Mouse (Mus musculus): Measurements from ENCODE around the gene Bnip2. TPM values are rescaled to one million over a fixed set of nuclear protein-coding genes. Genes with fewer than 3 reads are reported as not detected.
"Not testable (repeated sequence)": the region's sequence is repeated elsewhere in the genome, so short reads cannot be mapped to it uniquely, and the experiment has no call there.

Bnip2 gene
- polyA plus RNA-seq, 1 experiment from 2014 or later = 131 TPM

GRCm38 (mm10) chr9:70021610-70022009 is 32.3 kb downstream of the Bnip2 start:
- WGBS = 83% methylated on average over 1 of the region's 1 CpGs
- no peaks in the 10 kb centered on the region for H3K27me3 ChIP-seq (ENCODE audit: control insufficient read depth, insufficient read depth, low read length)
- H3K4me2 ChIP-seq = no peak overlapping the region
- no peaks in the 10 kb centered on the region for H3K9me3 ChIP-seq (ENCODE audit: control insufficient read depth, low read length)
- no peak overlapping the region for H3K4me3 ChIP-seq (ENCODE audit: low read depth, low read length)
- H3K9ac ChIP-seq (ENCODE audit: low read length) = no peak overlapping the region
- no peaks in the 10 kb centered on the region for H3K4me1 ChIP-seq (ENCODE audit: control insufficient read depth, insufficient read depth, low read length)
- ATAC-seq (ENCODE audit: low FRiP score) (no peak), DNase-seq (ENCODE audit: low spot score, missing footprints) (no peak)
- H3K27ac ChIP-seq (ENCODE audit: low read depth, low read length) = no peak overlapping the region
- peaks cover 4% of the 10 kb centered on the region; the same call in 1 of the 2 replicates for H3K36me3 ChIP-seq (ENCODE audit: control insufficient read depth, insufficient read depth, low read length)

GRCm38 (mm10) chr9:70022083-70022482 is 32.8 kb downstream of the Bnip2 start:
- H3K4me1 ChIP-seq (ENCODE audit: control insufficient read depth, insufficient read depth, low read length) = no peaks in the 10 kb centered on the region
- no peaks in the 10 kb centered on the region for H3K9me3 ChIP-seq (ENCODE audit: control insufficient read depth, low read length)
- DNase-seq (ENCODE audit: low spot score, missing footprints) (no peak), ATAC-seq (ENCODE audit: low FRiP score) (no peak)
- 95% methylated on average over 4 of the region's 4 CpGs for WGBS
- H3K4me2 ChIP-seq = no peak overlapping the region
- no peak overlapping the region for H3K4me3 ChIP-seq (ENCODE audit: low read depth, low read length)
- no peaks in the 10 kb centered on the region for H3K27me3 ChIP-seq (ENCODE audit: control insufficient read depth, insufficient read depth, low read length)
- H3K27ac ChIP-seq (ENCODE audit: low read depth, low read length) = no peak overlapping the region
- peaks cover 4% of the 10 kb centered on the region; the same call in 1 of the 2 replicates for H3K36me3 ChIP-seq (ENCODE audit: control insufficient read depth, insufficient read depth, low read length)
- no peak overlapping the region for H3K9ac ChIP-seq (ENCODE audit: low read length)

- not testable (repeated sequence) for ATAC-seq (ENCODE audit: low FRiP score); H3K4me2 ChIP-seq; H3K27ac ChIP-seq (ENCODE audit: low read depth, low read length); H3K27me3 ChIP-seq (ENCODE audit: control insufficient read depth, insufficient read depth, low read length); H3K4me3 ChIP-seq (ENCODE audit: low read depth, low read length); DNase-seq (ENCODE audit: low spot score, missing footprints); H3K9me3 ChIP-seq (ENCODE audit: control insufficient read depth, low read length); H3K36me3 ChIP-seq (ENCODE audit: control insufficient read depth, insufficient read depth, low read length); H3K9ac ChIP-seq (ENCODE audit: low read length); H3K4me1 ChIP-seq (ENCODE audit: control insufficient read depth, insufficient read depth, low read length)
- 73% methylated on average over 1 of the region's 1 CpGs for WGBS
These were observed 34.3 kb downstream of the Bnip2 start for GRCm38 (mm10) chr9:70023615-70024014.

GRCm38 (mm10) chr9:70024648-70025047 is 35.4 kb downstream of the Bnip2 start:
- ATAC-seq (ENCODE audit: low FRiP score) (no peak), DNase-seq (ENCODE audit: low spot score, missing footprints) (no peak)
- no peaks in the 10 kb centered on the region for H3K9me3 ChIP-seq (ENCODE audit: control insufficient read depth, low read length)
- no peaks in the 10 kb centered on the region for H3K27me3 ChIP-seq (ENCODE audit: control insufficient read depth, insufficient read depth, low read length)
- H3K4me1 ChIP-seq (ENCODE audit: control insufficient read depth, insufficient read depth, low read length) = no peaks in the 10 kb centered on the region
- H3K27ac ChIP-seq (ENCODE audit: low read depth, low read length) = no peak overlapping the region
- no peak overlapping the region for H3K4me2 ChIP-seq
- peaks cover 4% of the 10 kb centered on the region; the same call in 1 of the 2 replicates for H3K36me3 ChIP-seq (ENCODE audit: control insufficient read depth, insufficient read depth, low read length)
- H3K9ac ChIP-seq (ENCODE audit: low read length) = no peak overlapping the region
- H3K4me3 ChIP-seq (ENCODE audit: low read depth, low read length) = no peak overlapping the region

- H3K27ac ChIP-seq (ENCODE audit: low read depth, low read length) = no peak overlapping the region
- no peaks in the 10 kb centered on the region for H3K27me3 ChIP-seq (ENCODE audit: control insufficient read depth, insufficient read depth, low read length)
- DNase-seq (ENCODE audit: low spot score, missing footprints) (no peak), ATAC-seq (ENCODE audit: low FRiP score) (no peak)
- no peaks in the 10 kb centered on the region for H3K9me3 ChIP-seq (ENCODE audit: control insufficient read depth, low read length)
- no peaks in the 10 kb centered on the region for H3K36me3 ChIP-seq (ENCODE audit: control insufficient read depth, insufficient read depth, low read length)
- no peak overlapping the region for H3K9ac ChIP-seq (ENCODE audit: low read length)
- H3K4me2 ChIP-seq = no peak overlapping the region
- 84% methylated on average over 2 of the region's 2 CpGs for WGBS
- no peaks in the 10 kb centered on the region for H3K4me1 ChIP-seq (ENCODE audit: control insufficient read depth, insufficient read depth, low read length)
- H3K4me3 ChIP-seq (ENCODE audit: low read depth, low read length) = no peak overlapping the region
These were observed 36.2 kb downstream of the Bnip2 start for GRCm38 (mm10) chr9:70025365-70026012.

GRCm38 (mm10) chr9:70032167-70032566 is 42.9 kb downstream of the Bnip2 start:
- no peak for DNase-seq (ENCODE audit: low spot score, missing footprints)
- Histone ChIP-seq H3K9ac (ENCODE audit: low read length) (no peak overlapping the region), H3K9me3 (ENCODE audit: control insufficient read depth, low read length) (no peaks in the 10 kb centered on the region), H3K27me3 (ENCODE audit: control insufficient read depth, insufficient read depth, low read length) (no peaks in the 10 kb centered on the region), H3K4me1 (ENCODE audit: control insufficient read depth, insufficient read depth, low read length) (no peaks in the 10 kb centered on the region), H3K27ac (ENCODE audit: low read depth, low read length) (no peak overlapping the region), H3K36me3 (ENCODE audit: control insufficient read depth, insufficient read depth, low read length) (no peaks in the 10 kb centered on the region), H3K4me3 (ENCODE audit: low read depth, low read length) (no peak overlapping the region), H3K4me2 (no peak overlapping the region)
- 81% methylated on average over 1 of the region's 1 CpGs for WGBS
- ATAC-seq (ENCODE audit: low FRiP score) = no peak

- no peak for DNase-seq (ENCODE audit: low spot score, missing footprints)
- Histone ChIP-seq H3K27ac (ENCODE audit: low read depth, low read length) (no peak overlapping the region), H3K36me3 (ENCODE audit: control insufficient read depth, insufficient read depth, low read length) (no peaks in the 10 kb centered on the region), H3K4me2 (no peak overlapping the region), H3K4me3 (ENCODE audit: low read depth, low read length) (no peak overlapping the region), H3K4me1 (ENCODE audit: control insufficient read depth, insufficient read depth, low read length) (no peaks in the 10 kb centered on the region), H3K9me3 (ENCODE audit: control insufficient read depth, low read length) (no peaks in the 10 kb centered on the region), H3K9ac (ENCODE audit: low read length) (no peak overlapping the region), H3K27me3 (ENCODE audit: control insufficient read depth, insufficient read depth, low read length) (no peaks in the 10 kb centered on the region)
- 78% methylated on average over 9 of the region's 9 CpGs for WGBS
- no peak for ATAC-seq (ENCODE audit: low FRiP score)
These were observed 43.8 kb downstream of the Bnip2 start for GRCm38 (mm10) chr9:70033056-70033455.

- no peaks in the 10 kb centered on the region for H3K9me3 ChIP-seq (ENCODE audit: control insufficient read depth, low read length)
- H3K4me2 ChIP-seq = no peak overlapping the region
- H3K4me1 ChIP-seq (ENCODE audit: control insufficient read depth, insufficient read depth, low read length) = no peaks in the 10 kb centered on the region
- H3K9ac ChIP-seq (ENCODE audit: low read length) = no peak overlapping the region
- H3K27ac ChIP-seq (ENCODE audit: low read depth, low read length) = no peak overlapping the region
- DNase-seq (ENCODE audit: low spot score, missing footprints) = no peak
- H3K27me3 ChIP-seq (ENCODE audit: control insufficient read depth, insufficient read depth, low read length) = no peaks in the 10 kb centered on the region
- WGBS = 87% methylated on average over 7 of the region's 7 CpGs
- no peak overlapping the region for H3K4me3 ChIP-seq (ENCODE audit: low read depth, low read length)
- no peaks in the 10 kb centered on the region for H3K36me3 ChIP-seq (ENCODE audit: control insufficient read depth, insufficient read depth, low read length)
- ATAC-seq (ENCODE audit: low FRiP score) = no peak
These were observed 45.4 kb downstream of the Bnip2 start for GRCm38 (mm10) chr9:70034702-70035101.

GRCm38 (mm10) chr9:70036646-70037045 is 47.4 kb downstream of the Bnip2 start:
- DNase-seq (ENCODE audit: low spot score, missing footprints) = no peak
- Histone ChIP-seq H3K4me3 (ENCODE audit: low read depth, low read length) (no peak overlapping the region), H3K9me3 (ENCODE audit: control insufficient read depth, low read length) (no peaks in the 10 kb centered on the region), H3K4me2 (no peak overlapping the region), H3K36me3 (ENCODE audit: control insufficient read depth, insufficient read depth, low read length) (no peaks in the 10 kb centered on the region), H3K27me3 (ENCODE audit: control insufficient read depth, insufficient read depth, low read length) (no peaks in the 10 kb centered on the region), H3K27ac (ENCODE audit: low read depth, low read length) (no peak overlapping the region), H3K9ac (ENCODE audit: low read length) (no peak overlapping the region), H3K4me1 (ENCODE audit: control insufficient read depth, insufficient read depth, low read length) (no peaks in the 10 kb centered on the region)
- ATAC-seq (ENCODE audit: low FRiP score) = no peak
- 81% methylated on average over 4 of the region's 4 CpGs for WGBS

Measured in midbrain, embryonic 11.5 days (tissue).